Mouse (Mus musculus): ENCODE results near the gene Olfr679. TPM values are rescaled to one million over a fixed set of nuclear protein-coding genes. Genes with fewer than 3 reads are reported as not detected.
"Not testable (repeated sequence)": the region's sequence is repeated elsewhere in the genome, so short reads cannot be mapped to it uniquely, and the experiment has no call there.

Olfr679 gene
- not detected in 2 replicates for polyA plus RNA-seq (2016; fragmentation: Nextera tagmentation; extraction: Ambion mirVana)

- no peak within 1 kb of the TSS for H3K27ac ChIP-seq
- H3K27me3 ChIP-seq (ENCODE audit: poor library complexity, severe bottlenecking) = no peaks in the 10 kb centered on the region
- 74% methylated on average over 1 of the region's 1 CpGs for WGBS
- no peak within 1 kb of the TSS for H3K4me3 ChIP-seq
- no peaks in the 10 kb centered on the region for H3K36me3 ChIP-seq (replicated peaks)
- no peaks in the 10 kb centered on the region for H3K4me1 ChIP-seq
- H3K9me3 ChIP-seq = no peaks in the 10 kb centered on the region
- DNase-seq (ENCODE audit: extremely low spot score, low spot score) = no peak
Measured at GRCm38 (mm10) chr7:105080905-105081304, at the start of gene Olfr679. Gene Olfr679 (plus strand): TSS chr7:105081205.

DNA sequence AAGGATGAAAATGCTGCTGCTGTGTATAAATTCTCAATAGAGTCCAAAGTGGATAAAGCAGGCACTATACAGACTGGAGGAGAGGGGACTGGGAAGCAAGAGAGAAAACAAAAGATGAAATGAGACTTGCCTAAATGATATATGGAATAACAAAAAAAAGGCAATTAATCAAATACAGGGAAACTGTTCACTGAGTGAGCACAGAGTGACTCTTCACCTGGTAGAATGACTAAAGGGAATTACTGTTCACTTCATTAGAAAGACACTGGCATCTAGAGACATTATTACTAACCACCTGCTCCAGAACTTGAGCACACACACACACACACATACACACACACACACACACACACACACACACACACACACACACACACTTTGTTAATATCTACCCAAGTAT, 48.6 kb upstream of the Olfr679 start, which contains the start of gene Olfr676:
Olfr676 (plus strand) TSS at position 301 of the 400 bp plus-strand sequence.
- Histone ChIP-seq H3K4me3 (no peak within 1 kb of the TSS), H3K4me1 (no peaks in the 10 kb centered on the region), H3K36me3 (replicated peaks) (no peaks in the 10 kb centered on the region), H3K27ac (no peak within 1 kb of the TSS), H3K27me3 (ENCODE audit: poor library complexity, severe bottlenecking) (no peaks in the 10 kb centered on the region), H3K9me3 (no peaks in the 10 kb centered on the region)
- no peak for DNase-seq (ENCODE audit: extremely low spot score, low spot score)

GRCm38 (mm10) chr7:105033836-105034235, 47.2 kb upstream of the Olfr679 start:
- H3K27me3 ChIP-seq (ENCODE audit: poor library complexity, severe bottlenecking); H3K4me1 ChIP-seq; H3K9me3 ChIP-seq; H3K27ac ChIP-seq; DNase-seq (ENCODE audit: extremely low spot score, low spot score); H3K4me3 ChIP-seq; H3K36me3 ChIP-seq (replicated peaks): not testable (repeated sequence)
- WGBS = 65% methylated on average over 5 of the region's 5 CpGs

DNA sequence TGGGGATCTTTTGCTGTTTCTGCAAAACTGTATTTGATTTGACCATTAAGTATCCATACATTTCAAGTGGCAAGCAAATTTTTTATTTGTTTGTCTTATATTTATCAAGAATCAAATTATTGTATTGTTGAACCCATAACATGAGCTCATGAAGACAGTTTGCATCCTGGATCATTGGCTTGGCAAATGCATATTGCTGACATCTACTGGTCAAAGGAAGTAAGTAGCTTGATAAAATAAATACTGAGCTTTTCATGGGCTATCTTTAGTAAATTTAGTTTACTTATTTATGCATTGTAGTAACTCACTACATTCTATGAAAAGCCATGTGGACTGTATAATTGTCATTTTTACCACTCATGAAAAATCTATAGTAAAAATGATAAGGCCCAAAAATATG, 22.1 kb upstream of the Olfr679 start:
- Histone ChIP-seq H3K36me3 (replicated peaks) (no peaks in the 10 kb centered on the region), H3K4me3 (no peak overlapping the region), H3K27ac (no peak overlapping the region), H3K4me1 (no peaks in the 10 kb centered on the region), H3K9me3 (no peaks in the 10 kb centered on the region), H3K27me3 (ENCODE audit: poor library complexity, severe bottlenecking) (no peaks in the 10 kb centered on the region)
- DNase-seq (ENCODE audit: extremely low spot score, low spot score) = no peak

DNA sequence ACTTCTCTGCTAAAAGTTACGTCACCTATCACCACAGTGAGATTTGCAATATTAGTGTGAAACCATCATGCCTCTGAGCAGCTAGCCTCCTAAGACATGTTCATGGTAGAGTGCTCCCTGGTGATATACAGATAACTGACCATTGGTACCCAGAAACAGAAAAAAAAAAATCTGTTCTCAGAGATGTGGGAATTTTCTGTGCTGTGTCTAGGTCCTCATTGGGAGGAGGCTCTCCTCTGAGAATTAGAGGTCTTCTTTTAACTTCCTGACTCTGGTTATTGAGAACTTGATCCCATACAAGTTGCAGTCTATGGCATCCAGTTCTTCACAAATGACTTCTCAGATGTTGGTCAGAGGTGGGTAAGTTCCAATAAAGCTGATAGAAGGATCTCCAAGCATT, 16.8 kb upstream of the Olfr679 start, which contains the start of gene Olfr678:
Olfr678 (plus strand) TSS at position 301 of the 400 bp plus-strand sequence.
- DNase-seq (ENCODE audit: extremely low spot score, low spot score) = no peak
- H3K27ac ChIP-seq = no peak within 1 kb of the TSS
- H3K9me3 ChIP-seq = no peaks in the 10 kb centered on the region
- no peaks in the 10 kb centered on the region for H3K36me3 ChIP-seq (replicated peaks)
- no peaks in the 10 kb centered on the region for H3K27me3 ChIP-seq (ENCODE audit: poor library complexity, severe bottlenecking)
- WGBS = 85% methylated on average over 1 of the region's 1 CpGs
- H3K4me1 ChIP-seq = no peaks in the 10 kb centered on the region
- no peak within 1 kb of the TSS for H3K4me3 ChIP-seq

DNA sequence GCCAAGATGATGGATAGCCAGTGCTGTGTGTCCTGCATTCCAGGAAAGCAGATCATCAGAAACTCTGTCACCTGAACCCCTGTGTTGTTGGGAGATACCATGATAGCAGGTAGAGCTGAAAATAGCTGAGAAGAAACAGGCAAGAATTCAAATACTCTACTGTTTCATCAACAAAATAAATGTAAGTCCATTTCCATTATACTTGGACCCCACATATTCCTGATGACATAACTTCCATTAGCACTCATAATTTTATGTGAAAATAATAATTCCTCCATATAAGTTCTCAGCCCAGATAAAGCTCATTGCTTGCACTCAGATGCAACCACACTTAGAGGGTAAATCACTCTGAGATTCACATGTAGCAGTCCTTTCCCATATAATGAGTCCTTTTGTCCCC, 11.7 kb downstream of the Olfr679 start, which contains the start of gene Olfr680-ps1:
Olfr680-ps1 (minus strand) TSS at position 101 of the 400 bp plus-strand sequence.
- not testable (repeated sequence) for H3K27ac ChIP-seq; H3K9me3 ChIP-seq; DNase-seq (ENCODE audit: extremely low spot score, low spot score); H3K36me3 ChIP-seq (replicated peaks); H3K4me1 ChIP-seq; H3K4me3 ChIP-seq; H3K27me3 ChIP-seq (ENCODE audit: poor library complexity, severe bottlenecking)

DNA sequence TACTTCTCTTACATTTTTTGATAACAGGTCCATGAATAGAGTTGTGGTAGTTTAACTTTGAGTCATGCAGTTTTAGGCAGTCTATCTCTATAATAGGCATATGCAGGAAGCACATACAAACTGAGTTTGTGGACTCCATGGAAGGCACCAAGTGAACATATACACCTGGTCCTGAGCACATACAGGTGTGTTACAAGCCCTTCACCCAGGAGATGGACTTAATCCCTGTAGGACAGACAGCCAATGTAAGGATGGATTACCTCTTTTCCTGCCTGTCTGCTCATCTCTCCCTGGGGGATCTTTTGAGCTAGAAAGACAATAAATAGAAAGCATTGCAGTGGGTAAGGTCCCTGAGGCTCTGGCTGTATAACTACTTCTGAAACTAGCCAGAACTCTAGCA, 35.5 kb downstream of the Olfr679 start, which contains the start of gene Olfr681:
Olfr681 (plus strand) TSS at position 301 of the 400 bp plus-strand sequence.
- no peaks in the 10 kb centered on the region for H3K27me3 ChIP-seq (ENCODE audit: poor library complexity, severe bottlenecking)
- no peak for DNase-seq (ENCODE audit: extremely low spot score, low spot score)
- no peak within 1 kb of the TSS for H3K27ac ChIP-seq

More for the DNA sequence above, 35.5 kb downstream of the Olfr679 start, which contains the start of gene Olfr681:
- H3K4me3 ChIP-seq = no peak within 1 kb of the TSS
- H3K36me3 ChIP-seq (replicated peaks) = no peaks in the 10 kb centered on the region
- no peaks in the 10 kb centered on the region for H3K4me1 ChIP-seq
- no peaks in the 10 kb centered on the region for H3K9me3 ChIP-seq

Other genes with a start within 250 kb of the Olfr679 start
- not detected in 2 replicates for gene Usp17lb, start 238.6 kb upstream of the Olfr679 start, polyA plus RNA-seq (2016; fragmentation: Nextera tagmentation; extraction: Ambion mirVana)
- gene Usp17la, start 224.2 kb upstream of the Olfr679 start, polyA plus RNA-seq (2016; fragmentation: Nextera tagmentation; extraction: Ambion mirVana) = not detected in 2 replicates
- not detected in 2 replicates for gene Olfr665, start 203.2 kb upstream of the Olfr679 start, polyA plus RNA-seq (2016; fragmentation: Nextera tagmentation; extraction: Ambion mirVana)
- not detected in 2 replicates for gene Olfr666, start 185.3 kb upstream of the Olfr679 start, polyA plus RNA-seq (2016; fragmentation: Nextera tagmentation; extraction: Ambion mirVana)
- gene Olfr667, start 159.7 kb upstream of the Olfr679 start, polyA plus RNA-seq (2016; fragmentation: Nextera tagmentation; extraction: Ambion mirVana) = not detected in 2 replicates
- gene Olfr668, start 153.1 kb upstream of the Olfr679 start, polyA plus RNA-seq (2016; fragmentation: Nextera tagmentation; extraction: Ambion mirVana) = not detected in 2 replicates
- not detected in 2 replicates for gene Olfr669, start 147.0 kb upstream of the Olfr679 start, polyA plus RNA-seq (2016; fragmentation: Nextera tagmentation; extraction: Ambion mirVana)
- gene Olfr670, start 118.6 kb upstream of the Olfr679 start, polyA plus RNA-seq (2016; fragmentation: Nextera tagmentation; extraction: Ambion mirVana) = not detected in 2 replicates
- not detected in 2 replicates for gene Olfr671, start 102.1 kb upstream of the Olfr679 start, polyA plus RNA-seq (2016; fragmentation: Nextera tagmentation; extraction: Ambion mirVana)
- not detected in 2 replicates for gene Olfr672, start 79.2 kb upstream of the Olfr679 start, polyA plus RNA-seq (2016; fragmentation: Nextera tagmentation; extraction: Ambion mirVana)
- not detected in 2 replicates for gene Olfr675, start 52.7 kb upstream of the Olfr679 start, polyA plus RNA-seq (2016; fragmentation: Nextera tagmentation; extraction: Ambion mirVana)
- gene Olfr676, start 48.5 kb upstream of the Olfr679 start, polyA plus RNA-seq (2016; fragmentation: Nextera tagmentation; extraction: Ambion mirVana) = not detected in 2 replicates
- not detected in 2 replicates for gene Olfr677, start 29.8 kb upstream of the Olfr679 start, polyA plus RNA-seq (2016; fragmentation: Nextera tagmentation; extraction: Ambion mirVana)
- gene Olfr678, start 16.7 kb upstream of the Olfr679 start, polyA plus RNA-seq (2016; fragmentation: Nextera tagmentation; extraction: Ambion mirVana) = not detected in 2 replicates
- gene Olfr680-ps1, start 11.6 kb downstream of the Olfr679 start, polyA plus RNA-seq (2016; fragmentation: Nextera tagmentation; extraction: Ambion mirVana) = not detected in 2 replicates
- gene Olfr681, start 35.6 kb downstream of the Olfr679 start, polyA plus RNA-seq (2016; fragmentation: Nextera tagmentation; extraction: Ambion mirVana) = not detected in 2 replicates
- gene Olfr683, start 65.8 kb downstream of the Olfr679 start, polyA plus RNA-seq (2016; fragmentation: Nextera tagmentation; extraction: Ambion mirVana) = not detected in 2 replicates
- gene Olfr684, start 82.4 kb downstream of the Olfr679 start, polyA plus RNA-seq (2016; fragmentation: Nextera tagmentation; extraction: Ambion mirVana) = not detected in 2 replicates
- gene Olfr685, start 104.8 kb downstream of the Olfr679 start, polyA plus RNA-seq (2016; fragmentation: Nextera tagmentation; extraction: Ambion mirVana) = not detected in 2 replicates
- gene Olfr686, start 126.3 kb downstream of the Olfr679 start, polyA plus RNA-seq (2016; fragmentation: Nextera tagmentation; extraction: Ambion mirVana) = not detected in 2 replicates
- gene Olfr688, start 206.9 kb downstream of the Olfr679 start, polyA plus RNA-seq (2016; fragmentation: Nextera tagmentation; extraction: Ambion mirVana) = not detected in 2 replicates
- not detected in 2 replicates for gene Olfr689, start 230.0 kb downstream of the Olfr679 start, polyA plus RNA-seq (2016; fragmentation: Nextera tagmentation; extraction: Ambion mirVana)